Mouse (Mus musculus): ENCODE data around the gene Wbp1l. TPM values are rescaled to one million over a fixed set of nuclear protein-coding genes. Genes with fewer than 3 reads are reported as not detected.

Wbp1l gene
- polyA plus RNA-seq, 1 experiment from 2014 or later, result 35.6 TPM

DNA sequence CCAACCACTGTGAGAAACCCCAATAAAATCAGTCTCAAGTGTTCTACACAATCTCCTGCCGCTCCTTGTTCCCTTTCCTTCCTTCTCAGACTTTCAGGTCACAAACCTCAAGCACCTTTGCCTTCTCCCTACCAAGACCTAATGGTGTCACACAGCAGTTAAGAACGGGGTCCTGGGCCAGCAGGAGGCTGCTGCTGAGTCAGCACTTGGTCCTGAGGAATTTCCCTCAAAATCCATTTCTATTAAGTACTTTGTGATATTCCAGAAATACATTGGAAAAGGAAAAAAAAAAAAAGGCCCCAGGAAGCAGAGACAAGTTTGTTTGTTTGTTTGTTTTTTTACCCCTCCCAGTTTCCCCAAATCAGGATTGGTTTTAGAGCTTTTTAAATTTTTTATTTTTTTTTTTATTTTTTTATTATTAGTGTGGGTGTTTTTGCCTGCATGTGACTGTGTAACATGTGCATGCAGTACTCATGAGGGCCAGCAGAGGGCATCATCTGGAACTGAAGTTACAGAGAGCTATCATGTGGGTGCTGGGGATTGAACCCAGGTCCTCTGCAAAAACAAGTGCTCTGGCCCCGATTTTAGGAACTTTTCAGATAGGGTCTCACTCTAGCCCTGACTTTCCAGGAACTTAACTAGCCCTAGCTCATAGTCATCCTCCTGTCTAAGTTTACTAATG, 58.6 kb downstream of the Wbp1l start:
- Histone ChIP-seq H3K9ac (ENCODE audit: low read depth, low read length) (no peak overlapping the region), H3K27ac (no peak overlapping the region), H3K27me3 (ENCODE audit: insufficient read depth, low read length) (no peaks in the 10 kb centered on the region), H3K4me2 (ENCODE audit: low read length) (no peak overlapping the region), H3K9me3 (replicated peaks; ENCODE audit: low read length) (no peaks in the 10 kb centered on the region), H3K4me1 (replicated peaks; ENCODE audit: insufficient read depth, low read length) (no peaks in the 10 kb centered on the region), H3K4me3 (replicated peaks; ENCODE audit: low read depth, low read length) (no peak overlapping the region), H3K36me3 (ENCODE audit: insufficient read depth, low read length) (peaks cover 38% of the 10 kb centered on the region)
- 93% methylated on average over 3 of the region's 3 CpGs for WGBS
- TF ChIP-seq CTCF (IDR thresholded peaks at IDR 0.05; ENCODE audit: low read depth), result peak; percentile 55
- ATAC-seq (replicated peaks; ENCODE audit: low FRiP score, low read depth) (no peak), DNase-seq (ENCODE audit: low spot score) (no peak)

DNA sequence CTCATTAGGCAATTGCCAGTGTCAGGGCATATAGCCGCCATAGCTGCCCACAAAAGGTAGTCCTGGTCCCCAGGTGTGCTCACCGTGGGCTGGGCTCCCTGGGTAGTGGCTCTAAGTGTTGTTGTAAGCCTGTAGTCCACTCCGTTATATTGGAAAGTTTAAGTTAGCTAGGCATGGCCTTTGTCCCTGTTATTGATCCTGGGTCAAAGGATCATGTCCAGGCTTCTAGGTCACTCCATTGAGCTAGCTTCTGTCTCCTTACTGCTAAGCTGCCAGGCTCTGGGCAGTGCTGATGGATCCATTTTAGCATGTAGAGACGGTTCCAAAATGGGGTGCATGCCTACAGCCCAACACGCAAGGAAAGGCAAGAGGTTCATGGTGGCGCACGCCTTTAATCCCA, 59.5 kb downstream of the Wbp1l start:
- Histone ChIP-seq H3K36me3 (ENCODE audit: insufficient read depth, low read length) (peaks cover 33% of the 10 kb centered on the region), H3K27me3 (ENCODE audit: insufficient read depth, low read length) (no peaks in the 10 kb centered on the region), H3K9ac (ENCODE audit: low read depth, low read length) (no peak overlapping the region), H3K27ac (no peak overlapping the region), H3K9me3 (replicated peaks; ENCODE audit: low read length) (no peaks in the 10 kb centered on the region), H3K4me1 (replicated peaks; ENCODE audit: insufficient read depth, low read length) (no peaks in the 10 kb centered on the region), H3K4me2 (ENCODE audit: low read length) (no peak overlapping the region), H3K4me3 (replicated peaks; ENCODE audit: low read depth, low read length) (no peak overlapping the region)
- no peak for TF ChIP-seq CTCF (IDR thresholded peaks at IDR 0.05; ENCODE audit: low read depth)
- DNase-seq (ENCODE audit: low spot score) (no peak), ATAC-seq (replicated peaks; ENCODE audit: low FRiP score, low read depth) (no peak)
- WGBS, result 95% methylated on average over 7 of the region's 7 CpGs

DNA sequence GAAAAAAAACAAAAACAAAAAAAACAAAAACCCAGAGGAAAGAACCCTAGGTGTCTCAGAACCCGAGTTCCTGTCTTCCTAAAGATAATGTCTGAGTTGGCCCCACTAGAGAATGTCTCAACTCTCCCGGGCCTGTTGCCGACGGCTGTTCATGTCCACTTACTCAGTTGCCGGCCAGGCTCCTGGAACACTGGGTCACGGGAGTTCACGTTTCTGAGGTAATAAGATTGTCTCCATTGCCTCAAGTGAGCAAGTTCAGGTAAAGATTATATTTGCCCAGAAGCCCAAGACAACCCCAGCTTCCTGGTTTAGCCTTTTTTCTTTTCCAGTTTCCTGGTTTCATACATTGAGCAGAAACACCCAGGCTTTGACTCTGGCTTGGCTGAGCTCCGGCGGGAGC, 60.0 kb downstream of the Wbp1l start:
- Histone ChIP-seq H3K9ac (ENCODE audit: low read depth, low read length) (no peak overlapping the region), H3K27me3 (ENCODE audit: insufficient read depth, low read length) (no peaks in the 10 kb centered on the region), H3K36me3 (ENCODE audit: insufficient read depth, low read length) (peaks cover 28% of the 10 kb centered on the region), H3K4me1 (replicated peaks; ENCODE audit: insufficient read depth, low read length) (no peaks in the 10 kb centered on the region), H3K9me3 (replicated peaks; ENCODE audit: low read length) (no peaks in the 10 kb centered on the region), H3K4me2 (ENCODE audit: low read length) (no peak overlapping the region), H3K27ac (no peak overlapping the region), H3K4me3 (replicated peaks; ENCODE audit: low read depth, low read length) (no peak overlapping the region)
- no peak for TF ChIP-seq CTCF (IDR thresholded peaks at IDR 0.05; ENCODE audit: low read depth)
- ATAC-seq (replicated peaks; ENCODE audit: low FRiP score, low read depth), result no peak
- WGBS, result 78% methylated on average over 9 of the region's 9 CpGs
- no peak for DNase-seq (ENCODE audit: low spot score)

DNA sequence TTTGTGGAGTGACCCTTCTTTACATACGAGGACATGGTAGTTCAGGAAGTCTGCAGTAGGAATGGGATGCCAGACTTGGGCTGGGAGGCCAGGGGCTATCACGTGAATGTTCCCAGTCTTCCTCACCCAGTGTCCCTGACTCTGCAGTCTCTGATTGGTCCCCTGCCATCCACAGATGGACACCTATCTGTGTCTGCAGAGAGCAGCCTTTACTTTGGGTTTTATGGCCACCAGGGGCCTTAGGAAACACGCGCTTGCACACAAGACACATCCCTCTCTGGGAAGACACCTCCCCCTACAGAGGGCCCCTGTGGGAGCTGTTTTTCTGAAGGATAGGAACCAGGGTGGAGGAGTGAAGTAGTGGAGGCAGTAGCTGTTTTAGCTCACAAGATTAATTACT, 62.6 kb downstream of the Wbp1l start:
- Histone ChIP-seq H3K27ac (0 out of 2 replicates have a peak overlapping the region, but pooled peaks have one; percentile 9), H3K9me3 (replicated peaks; ENCODE audit: low read length) (no peaks in the 10 kb centered on the region), H3K27me3 (ENCODE audit: insufficient read depth, low read length) (no peaks in the 10 kb centered on the region), H3K4me2 (ENCODE audit: low read length) (no peak overlapping the region), H3K4me3 (replicated peaks; ENCODE audit: low read depth, low read length) (no peak overlapping the region), H3K9ac (ENCODE audit: low read depth, low read length) (no peak overlapping the region), H3K4me1 (replicated peaks; ENCODE audit: insufficient read depth, low read length) (no peaks in the 10 kb centered on the region), H3K36me3 (ENCODE audit: insufficient read depth, low read length) (0 out of 2 replicates have a peak, but pooled peaks cover 5% of the 10 kb centered on the region)
- ATAC-seq (replicated peaks; ENCODE audit: low FRiP score, low read depth), result no peak
- peak; percentile 41; the same call in 1 of the 2 replicates for TF ChIP-seq CTCF (IDR thresholded peaks at IDR 0.05; ENCODE audit: low read depth)
- DNase-seq (ENCODE audit: low spot score), result no peak
- WGBS, result 27% methylated on average over 4 of the region's 4 CpGs

DNA sequence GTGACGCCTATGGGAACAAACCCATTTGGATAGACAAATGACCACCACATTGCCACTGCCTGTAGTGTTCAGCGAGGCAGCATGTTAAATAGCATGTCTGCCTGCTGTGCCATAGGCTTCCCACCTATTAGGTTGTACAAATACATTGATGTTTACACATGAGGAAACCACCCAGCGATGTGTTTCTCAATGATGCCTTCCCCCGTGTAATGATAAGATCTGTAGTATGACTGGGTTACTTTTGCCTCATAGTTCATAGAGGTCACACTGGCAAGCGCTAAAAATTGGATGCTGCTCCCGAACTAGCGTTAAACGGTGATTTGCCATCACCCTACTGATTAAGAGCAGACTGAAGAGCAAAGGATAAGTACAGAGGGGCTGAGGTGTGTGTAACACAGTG, 63.3 kb downstream of the Wbp1l start:
- DNase-seq (ENCODE audit: low spot score) (no peak), ATAC-seq (replicated peaks; ENCODE audit: low FRiP score, low read depth) (no peak)
- H3K4me1 ChIP-seq (replicated peaks; ENCODE audit: insufficient read depth, low read length), result no peaks in the 10 kb centered on the region
- no peaks in the 10 kb centered on the region for H3K36me3 ChIP-seq (ENCODE audit: insufficient read depth, low read length)
- H3K27me3 ChIP-seq (ENCODE audit: insufficient read depth, low read length), result no peaks in the 10 kb centered on the region
- H3K9me3 ChIP-seq (replicated peaks; ENCODE audit: low read length), result no peaks in the 10 kb centered on the region
- TF ChIP-seq CTCF (IDR thresholded peaks at IDR 0.05; ENCODE audit: low read depth), result no peak
- no peak overlapping the region for H3K9ac ChIP-seq (ENCODE audit: low read depth, low read length)
- 67% methylated on average over 8 of the region's 8 CpGs for WGBS
- no peak overlapping the region for H3K4me2 ChIP-seq (ENCODE audit: low read length)
- H3K27ac ChIP-seq, result no peak overlapping the region
- H3K4me3 ChIP-seq (replicated peaks; ENCODE audit: low read depth, low read length), result no peak overlapping the region

DNA sequence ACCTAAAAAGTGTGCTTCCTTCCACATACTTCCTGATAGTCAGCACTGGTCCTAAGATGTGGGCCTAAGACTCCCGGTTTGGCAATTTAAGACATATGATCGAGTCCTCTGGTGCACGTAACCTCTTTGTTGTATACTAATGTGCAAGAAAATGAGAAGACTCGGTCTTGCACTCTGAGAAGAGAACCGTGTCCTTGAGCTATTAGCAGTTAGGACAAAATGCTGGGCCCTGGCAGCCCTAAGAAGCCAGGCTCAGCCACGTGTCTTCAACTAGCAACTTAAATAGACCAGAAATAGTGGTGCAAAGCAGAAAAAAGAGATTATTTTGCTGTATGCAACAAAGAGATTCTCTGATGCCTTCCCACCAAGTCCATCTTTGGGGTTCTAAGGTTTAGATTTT, 63.9 kb downstream of the Wbp1l start:
- no peak for ATAC-seq (replicated peaks; ENCODE audit: low FRiP score, low read depth)
- 76% methylated on average over 6 of the region's 6 CpGs for WGBS
- Histone ChIP-seq H3K4me1 (replicated peaks; ENCODE audit: insufficient read depth, low read length) (no peaks in the 10 kb centered on the region), H3K9ac (ENCODE audit: low read depth, low read length) (no peak overlapping the region), H3K4me2 (ENCODE audit: low read length) (no peak overlapping the region), H3K4me3 (replicated peaks; ENCODE audit: low read depth, low read length) (no peak overlapping the region), H3K27ac (no peak overlapping the region), H3K36me3 (ENCODE audit: insufficient read depth, low read length) (no peaks in the 10 kb centered on the region), H3K9me3 (replicated peaks; ENCODE audit: low read length) (no peaks in the 10 kb centered on the region), H3K27me3 (ENCODE audit: insufficient read depth, low read length) (no peaks in the 10 kb centered on the region)
- no peak for DNase-seq (ENCODE audit: low spot score)
- TF ChIP-seq CTCF (IDR thresholded peaks at IDR 0.05; ENCODE audit: low read depth), result no peak

DNA sequence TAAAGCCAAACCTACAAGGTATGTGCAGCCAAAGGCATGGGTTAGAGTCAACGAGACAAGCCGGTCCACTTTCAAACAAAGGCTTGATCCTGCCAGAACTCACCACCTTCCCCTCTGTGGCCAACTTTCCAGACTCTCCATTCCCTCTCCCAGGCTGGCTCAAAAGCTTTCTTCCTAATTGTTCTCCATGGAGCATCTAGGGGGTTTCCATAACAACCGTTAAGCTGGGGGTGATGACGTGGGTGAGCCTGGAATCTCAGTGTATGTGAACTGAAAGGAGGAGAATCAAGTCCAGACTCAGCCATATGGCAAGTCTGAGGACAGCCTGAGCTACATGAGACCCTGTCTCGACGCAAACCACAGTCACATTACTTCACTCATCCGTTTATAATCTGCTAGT, 66.6 kb downstream of the Wbp1l start:
- H3K36me3 ChIP-seq (ENCODE audit: insufficient read depth, low read length), result no peaks in the 10 kb centered on the region
- no peak overlapping the region for H3K9ac ChIP-seq (ENCODE audit: low read depth, low read length)
- no peak overlapping the region for H3K4me3 ChIP-seq (replicated peaks; ENCODE audit: low read depth, low read length)
- H3K27me3 ChIP-seq (ENCODE audit: insufficient read depth, low read length), result no peaks in the 10 kb centered on the region
- DNase-seq (ENCODE audit: low spot score) (no peak), ATAC-seq (replicated peaks; ENCODE audit: low FRiP score, low read depth) (no peak)
- no peak overlapping the region for H3K4me2 ChIP-seq (ENCODE audit: low read length)
- TF ChIP-seq CTCF (IDR thresholded peaks at IDR 0.05; ENCODE audit: low read depth), result no peak
- 57% methylated on average over 7 of the region's 7 CpGs for WGBS
- no peaks in the 10 kb centered on the region for H3K9me3 ChIP-seq (replicated peaks; ENCODE audit: low read length)
- H3K4me1 ChIP-seq (replicated peaks; ENCODE audit: insufficient read depth, low read length), result no peaks in the 10 kb centered on the region
- H3K27ac ChIP-seq, result no peak overlapping the region
